Mouse (Mus musculus) C2C12 (cell line): ENCODE measurements around the gene Ghr.

ENCODE experiments used
- CEBPB ChIP-seq: IDR thresholded peaks from one replicate; pipeline ENCODE4 v1.6.1; 2011; ENCODE audit warnings: low read depth, mild to moderate bottlenecking, control low read depth, moderate library complexity
- CTCF ChIP-seq: IDR thresholded peaks from one replicate; pipeline ENCODE4 v1.5.1; 2011; ENCODE audit not compliant: control insufficient read depth, insufficient read depth, insufficient read length
- MAX ChIP-seq: IDR thresholded peaks from one replicate; pipeline ENCODE4 v1.6.1; 2011; ENCODE audit warnings: mild to moderate bottlenecking, control low read depth
- MYOD1 ChIP-seq: IDR thresholded peaks from one replicate; pipeline ENCODE4 v1.6.1; 2011; ENCODE audit warnings: low read depth; ENCODE audit not compliant: control insufficient read depth, insufficient read length
- MYOG ChIP-seq: IDR thresholded peaks from one replicate; pipeline ENCODE4 v1.6.1; 2011; ENCODE audit not compliant: control insufficient read depth, insufficient read length; ENCODE audit errors: extremely low read depth
- USF1 ChIP-seq: IDR thresholded peaks from one replicate; pipeline ENCODE4 v1.6.1; 2011; ENCODE audit warnings: low read depth, mild to moderate bottlenecking, control low read depth, moderate library complexity

DNA sequence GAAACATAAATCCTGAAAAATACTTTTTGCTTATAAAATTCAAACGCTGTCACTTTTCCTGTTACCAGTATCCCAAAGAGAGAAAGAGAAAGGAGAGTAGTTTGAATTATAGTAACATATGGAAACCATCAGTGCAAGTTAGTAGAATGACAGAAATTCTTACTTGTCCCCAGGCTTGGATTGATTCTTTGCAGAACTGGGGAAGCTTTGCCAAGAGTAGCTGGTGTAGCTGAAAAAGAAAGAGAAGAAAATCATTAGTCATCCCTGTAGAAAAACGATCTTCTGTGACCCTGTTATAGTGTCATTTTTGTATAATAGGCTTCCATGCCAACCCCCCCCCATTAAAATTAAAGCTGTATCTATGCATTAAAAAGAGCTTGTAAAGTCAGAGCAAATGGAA lies 194.8 kb downstream of the Ghr start:
- TF ChIP-seq CEBPB (no peak), CTCF (no peak), USF1 (no peak), MAX (no peak), MYOG (no peak), MYOD1 (no peak)
